Mouse (Mus musculus) MN1 (cell line): Measurements from ENCODE around the gene Hic2.

Experiments used
- DNase-seq: peaks from one replicate; pipeline ENCODE4 v3.0.0-alpha.2; 2016; ENCODE audit warnings: low spot score

Gene Hic2

DNA sequence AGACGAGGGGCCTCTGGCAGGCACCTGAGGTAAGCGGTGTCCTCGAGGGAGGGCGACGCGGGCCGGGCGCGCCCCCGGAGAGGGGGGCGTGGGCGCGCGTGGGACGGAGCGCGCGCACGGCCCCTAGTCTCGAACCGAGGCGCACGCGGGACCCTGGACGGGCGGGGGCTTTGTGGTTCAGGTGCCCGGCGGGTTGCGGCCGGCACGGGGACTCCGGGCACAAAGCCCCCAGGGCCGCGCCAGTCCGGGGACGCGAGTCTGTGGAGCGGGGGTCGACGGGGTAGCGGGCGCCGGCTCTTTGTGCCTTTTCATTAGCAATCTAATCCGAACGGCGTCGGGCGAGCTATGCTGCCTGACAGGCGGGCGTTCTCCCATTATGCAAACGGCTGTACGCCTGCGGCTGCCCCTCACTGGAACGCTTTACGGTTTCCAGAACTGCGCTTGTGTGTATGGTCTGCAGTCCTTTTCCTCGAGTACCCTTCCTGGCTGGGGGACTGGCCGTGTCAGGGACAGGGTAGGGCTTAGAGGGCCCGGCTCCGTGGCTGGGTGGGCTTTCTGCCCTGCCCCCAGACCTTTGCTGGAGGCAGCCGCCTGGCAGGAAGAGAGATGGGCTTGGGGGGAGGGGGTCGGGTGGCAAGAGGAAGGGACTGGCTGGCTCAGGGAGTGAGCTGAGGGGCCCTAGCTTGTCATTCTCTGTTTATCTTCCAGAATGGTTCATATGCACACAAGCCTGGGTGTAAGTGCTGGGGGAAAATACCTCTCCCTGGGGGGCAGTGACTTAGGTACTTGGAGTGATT lies 528 bp downstream of the Hic2 start:
- DNase-seq, result peak; percentile 71

DNA sequence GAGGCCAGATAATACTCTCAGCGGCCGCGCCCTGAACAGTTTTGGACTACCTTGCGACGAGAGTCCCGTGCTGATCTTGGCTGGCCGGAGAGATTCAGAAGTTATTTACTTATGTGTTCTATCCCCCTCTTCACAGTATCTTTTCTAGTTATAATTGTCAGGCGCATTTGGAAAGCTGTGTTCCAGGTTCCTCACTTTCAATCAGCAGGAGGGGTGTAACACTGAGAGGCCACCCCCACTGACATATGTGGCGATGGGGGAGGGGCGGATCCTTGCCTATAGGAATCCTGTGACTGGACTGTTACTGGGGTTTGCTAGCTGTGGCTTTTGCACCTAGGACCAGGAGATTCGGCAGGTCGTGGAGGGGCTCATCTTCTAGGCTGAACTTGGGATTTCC lies 1.1 kb downstream of the Hic2 start:
- DNase-seq, result peak; percentile 50

DNA sequence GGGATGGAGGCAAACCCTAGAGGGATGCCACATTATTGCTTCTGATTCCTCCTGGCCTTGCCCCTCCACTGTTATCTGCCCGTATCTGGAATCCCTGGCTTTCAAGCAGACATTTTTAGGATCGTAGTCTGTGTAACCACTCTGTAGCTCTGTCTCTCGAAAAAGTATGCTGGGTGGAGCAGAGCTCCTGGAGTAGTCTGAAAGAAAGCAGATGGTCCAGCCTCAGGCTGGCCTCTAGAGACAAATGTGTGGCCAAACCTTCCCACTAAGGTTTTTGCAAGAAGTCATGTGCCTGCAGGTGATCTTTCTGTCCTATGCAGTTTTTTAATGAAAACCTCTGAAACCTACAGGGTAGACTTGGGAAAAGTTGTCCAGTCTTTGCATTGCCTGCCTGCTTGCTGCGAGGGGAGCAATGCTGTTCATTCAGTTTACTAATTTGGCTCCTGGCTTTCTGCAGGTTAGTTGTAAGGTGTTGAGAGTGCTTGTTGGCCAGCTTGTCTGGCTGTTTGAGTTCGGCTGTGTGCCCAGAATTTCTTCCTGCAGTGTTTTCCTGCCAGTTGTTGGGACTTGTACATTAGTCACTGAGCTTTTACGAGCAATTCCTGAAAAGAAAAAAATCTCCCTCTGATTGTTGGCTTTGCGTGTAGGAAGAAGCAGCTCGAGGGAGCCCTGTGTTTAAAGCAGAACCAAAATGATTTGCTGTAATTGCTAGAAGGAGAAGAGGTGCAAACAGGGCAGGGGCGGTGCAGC lies 1.7 kb downstream of the Hic2 start:
- peak; percentile 36 for DNase-seq

DNA sequence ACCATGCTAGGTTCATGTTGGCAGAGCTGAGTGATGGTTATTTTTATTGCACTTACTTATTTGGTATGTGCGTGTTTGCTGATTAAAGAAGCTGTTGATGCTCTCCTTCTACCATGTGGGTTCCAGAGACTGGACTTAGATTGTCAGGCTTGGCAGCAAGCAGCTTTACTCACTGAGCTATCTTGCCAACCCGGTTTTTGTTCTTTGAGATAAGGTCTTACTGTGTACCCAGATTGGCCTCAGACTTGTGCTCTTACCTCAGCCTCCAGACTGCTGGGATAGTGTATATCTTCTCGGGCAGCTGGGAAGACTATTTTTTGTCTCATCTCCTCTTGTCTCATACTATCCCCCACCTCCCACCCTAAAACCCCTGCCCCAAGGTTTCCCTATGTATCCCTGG lies 4.3 kb downstream of the Hic2 start:
- DNase-seq, result no peak

DNA sequence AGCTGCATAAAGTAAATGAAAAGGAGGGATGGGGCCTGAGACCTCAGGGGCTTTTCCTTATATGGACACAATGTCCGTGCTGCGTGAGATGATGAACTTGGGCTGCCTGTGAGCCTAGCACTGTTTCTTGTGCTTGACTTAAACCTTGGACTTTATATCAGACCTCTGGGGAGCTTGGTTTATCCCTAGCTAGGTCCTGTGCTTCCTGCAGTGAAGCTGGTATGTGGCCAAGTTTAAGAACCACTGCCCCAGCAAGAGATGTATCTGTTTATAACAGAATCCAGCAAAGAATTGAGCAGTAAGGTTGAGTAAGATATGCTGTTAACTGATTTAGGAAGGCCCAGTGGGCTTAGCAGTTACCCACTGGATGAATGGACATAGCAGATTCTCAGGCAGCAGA lies 6.0 kb downstream of the Hic2 start:
- no peak for DNase-seq

DNA sequence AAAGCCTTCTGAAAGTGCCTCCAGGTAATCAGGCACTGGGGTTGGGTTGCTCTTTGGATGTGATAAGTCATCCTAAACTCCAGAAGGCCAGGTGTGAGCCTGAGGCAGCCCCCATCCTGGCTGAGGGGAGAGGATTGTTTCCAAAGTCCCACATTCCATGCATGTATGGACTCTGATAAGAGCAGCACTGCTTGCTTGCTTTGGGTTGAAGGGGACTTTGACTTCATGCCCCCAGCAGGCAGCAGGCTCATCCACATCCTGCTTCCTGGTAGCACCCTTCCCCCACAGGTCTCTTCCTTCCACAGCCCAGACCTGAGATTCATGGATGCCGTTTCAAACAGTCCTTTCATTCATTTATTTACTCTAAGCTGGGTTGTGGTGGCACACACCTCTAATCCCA lies 10.4 kb downstream of the Hic2 start:
- DNase-seq, result no peak

DNA sequence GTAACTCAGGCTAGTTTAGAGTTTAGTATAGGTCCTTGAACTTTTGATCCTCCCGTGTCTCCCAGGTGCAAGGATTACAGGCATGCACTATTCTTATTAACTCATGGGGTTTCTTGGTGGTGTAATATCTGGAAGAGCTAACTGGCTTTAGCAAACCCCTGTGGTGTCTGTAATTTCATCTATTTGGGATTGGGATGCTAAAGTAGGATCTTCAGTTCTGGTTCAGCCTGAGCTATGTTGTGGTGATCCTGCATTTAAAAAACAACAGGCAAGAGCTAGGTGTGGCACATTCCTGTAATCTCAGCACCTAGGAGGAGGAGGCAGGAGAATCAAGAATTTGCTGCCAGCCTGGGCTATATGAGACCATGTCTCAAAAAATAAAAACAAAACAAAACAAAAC lies 11.6 kb downstream of the Hic2 start:
- DNase-seq, result no peak

DNA sequence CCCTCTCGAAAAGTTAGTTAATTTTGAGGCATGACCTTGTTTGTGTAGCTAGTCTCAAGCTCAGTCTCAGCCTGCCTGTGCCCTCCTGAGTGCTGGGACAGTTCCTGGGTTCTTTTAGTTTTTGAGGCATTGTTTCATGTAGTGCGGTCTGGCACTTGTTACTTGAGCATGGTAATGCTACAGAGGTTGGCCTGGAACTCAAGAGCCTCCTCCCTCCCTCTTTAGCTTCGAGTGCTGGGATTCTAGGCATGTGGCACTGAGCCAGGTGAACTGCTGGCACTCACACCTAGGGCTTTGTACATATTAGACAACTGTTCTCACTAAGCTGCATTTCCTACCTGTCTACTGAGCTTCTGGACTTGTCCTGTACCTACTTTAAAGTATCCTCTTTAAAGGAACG lies 14.4 kb downstream of the Hic2 start:
- DNase-seq, result no peak

DNA sequence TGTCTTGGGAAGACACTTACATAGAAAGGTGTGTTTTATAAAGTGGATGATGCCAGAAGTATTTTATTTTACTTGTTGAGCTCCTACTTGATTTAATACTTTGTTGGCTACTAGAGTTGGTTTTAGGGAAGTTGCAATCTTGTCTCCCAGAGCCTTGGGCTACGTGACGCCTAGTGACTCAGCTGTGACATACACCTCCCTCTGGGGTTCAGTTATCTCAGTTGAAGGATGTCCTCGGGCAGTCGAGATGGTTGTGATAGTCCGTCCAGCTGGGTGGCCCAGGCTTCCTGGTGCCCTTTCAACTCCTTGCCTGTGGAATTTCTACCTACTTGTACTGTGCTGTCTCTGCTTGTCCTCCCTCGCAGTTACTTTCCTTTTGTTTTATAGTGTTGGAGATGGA lies 15.8 kb downstream of the Hic2 start:
- DNase-seq, result no peak

DNA sequence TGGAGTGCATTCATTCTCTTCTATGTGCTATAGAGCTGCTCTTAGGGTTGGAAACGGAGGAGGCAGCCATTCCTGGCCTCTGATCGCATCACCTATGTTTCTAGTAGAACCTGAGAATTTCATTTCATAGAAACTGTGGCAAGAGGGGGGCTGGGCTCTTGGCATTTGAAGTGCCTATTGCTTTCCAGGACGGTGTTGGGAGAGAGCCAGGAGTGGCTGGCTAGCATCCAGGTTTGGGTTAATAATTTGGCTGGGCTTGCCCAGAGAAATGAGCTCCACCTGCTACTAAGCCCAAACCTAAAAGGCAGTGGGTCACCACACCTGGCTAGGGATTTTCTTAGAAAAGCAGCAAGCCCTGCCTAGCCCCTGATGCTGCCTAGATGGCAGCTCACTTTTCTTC lies 18.2 kb downstream of the Hic2 start:
- DNase-seq, result peak; percentile 59

DNA sequence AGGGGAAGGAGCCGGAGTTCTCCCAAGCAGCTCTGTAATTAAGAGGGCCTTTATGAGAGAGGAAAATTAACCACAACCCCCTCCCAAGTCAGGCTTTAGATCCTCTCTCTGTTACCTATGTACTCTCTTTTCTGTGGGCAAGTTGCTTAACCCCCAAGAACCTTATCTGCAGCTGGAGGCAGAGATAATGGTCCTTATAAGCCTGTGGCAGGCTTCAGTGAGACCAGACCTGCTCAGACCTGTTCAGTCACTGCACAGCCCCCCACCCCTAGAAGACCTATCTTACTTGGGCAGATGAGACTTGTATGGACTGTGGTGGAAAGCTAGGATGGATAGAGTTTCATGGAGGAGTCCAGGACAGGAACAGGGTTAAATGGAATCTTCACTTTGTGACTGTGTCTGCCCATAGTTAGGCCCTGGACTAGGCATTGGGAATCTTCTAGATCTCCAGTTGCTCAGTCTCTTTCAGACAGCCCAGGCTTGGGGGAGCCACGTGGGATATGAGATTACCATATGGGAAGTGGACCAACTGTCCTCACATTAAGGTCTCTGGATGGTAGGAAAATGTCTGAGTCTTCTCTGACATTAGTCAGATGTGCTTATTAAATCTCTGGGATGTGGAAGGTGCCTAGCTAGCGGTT lies 18.8 kb downstream of the Hic2 start:
- no peak for DNase-seq

DNA sequence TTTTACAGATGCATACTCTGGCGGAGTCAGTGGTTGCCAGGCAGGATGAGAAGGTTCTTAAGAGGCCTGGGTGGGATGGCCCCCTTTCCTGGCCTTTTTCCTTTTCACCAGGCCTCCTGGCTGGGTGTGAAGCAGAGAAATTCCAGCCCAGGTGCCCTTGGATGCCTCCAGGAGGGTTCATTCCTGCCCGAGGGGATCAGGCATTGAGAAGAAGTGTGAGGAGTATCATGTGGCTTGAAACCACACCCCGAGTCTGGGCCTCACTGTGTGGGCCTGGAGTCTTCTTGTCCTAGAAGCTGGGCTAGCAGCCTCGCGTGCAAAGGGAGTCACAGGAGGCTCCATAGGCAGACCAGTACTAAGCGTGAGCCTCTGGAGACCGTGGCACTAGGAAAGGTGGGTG lies 19.5 kb downstream of the Hic2 start:
- DNase-seq, result no peak

DNA sequence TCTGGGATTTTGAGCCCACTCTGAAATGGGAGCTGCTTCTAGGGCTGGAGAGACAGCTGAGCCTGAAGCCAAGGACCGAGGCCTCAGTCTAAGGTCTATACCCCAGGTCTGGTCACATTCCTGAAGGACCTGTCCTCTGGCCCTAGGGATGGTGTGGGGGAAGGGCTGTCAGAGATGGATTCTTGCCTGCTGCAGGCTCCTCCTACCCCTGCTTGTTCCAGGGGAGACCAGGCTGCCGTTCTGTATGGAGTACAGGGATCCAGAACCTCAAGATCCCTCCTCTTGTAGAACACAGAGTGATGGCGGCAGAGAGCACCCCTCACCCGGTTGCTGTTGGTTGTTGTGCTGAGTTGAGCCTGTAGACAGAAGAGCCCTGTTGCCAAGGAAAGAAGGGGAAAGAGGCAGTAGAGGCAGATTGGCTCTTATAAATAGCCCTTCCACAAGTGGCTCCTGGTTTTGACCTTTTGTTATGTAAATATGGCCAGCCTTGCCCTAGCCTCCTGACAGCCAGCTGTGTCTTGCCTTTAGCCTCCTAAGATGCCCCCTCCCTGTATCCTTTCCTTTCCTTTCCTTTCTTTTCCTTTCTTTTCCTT lies 20.7 kb downstream of the Hic2 start:
- no peak for DNase-seq

DNA sequence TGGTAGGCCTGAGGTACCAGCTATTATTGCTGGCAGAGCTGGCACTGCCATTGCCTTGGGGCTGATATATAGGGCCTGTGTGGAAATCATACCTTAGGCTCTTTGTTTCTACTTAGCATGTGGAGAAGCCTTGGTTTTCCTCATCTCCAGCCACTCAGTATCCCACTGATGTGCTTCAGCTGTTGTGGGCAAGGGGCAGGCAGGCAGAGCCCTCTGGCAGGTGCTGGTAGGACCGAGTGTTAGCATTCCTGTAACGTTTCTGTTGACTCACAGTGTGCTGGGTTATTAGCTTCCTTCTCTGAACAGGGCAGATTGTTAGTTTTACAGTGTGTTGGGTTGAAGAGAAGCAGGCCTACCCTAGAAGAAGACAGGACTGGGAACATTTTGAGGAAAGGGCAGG lies 21.9 kb downstream of the Hic2 start:
- DNase-seq, result no peak

DNA sequence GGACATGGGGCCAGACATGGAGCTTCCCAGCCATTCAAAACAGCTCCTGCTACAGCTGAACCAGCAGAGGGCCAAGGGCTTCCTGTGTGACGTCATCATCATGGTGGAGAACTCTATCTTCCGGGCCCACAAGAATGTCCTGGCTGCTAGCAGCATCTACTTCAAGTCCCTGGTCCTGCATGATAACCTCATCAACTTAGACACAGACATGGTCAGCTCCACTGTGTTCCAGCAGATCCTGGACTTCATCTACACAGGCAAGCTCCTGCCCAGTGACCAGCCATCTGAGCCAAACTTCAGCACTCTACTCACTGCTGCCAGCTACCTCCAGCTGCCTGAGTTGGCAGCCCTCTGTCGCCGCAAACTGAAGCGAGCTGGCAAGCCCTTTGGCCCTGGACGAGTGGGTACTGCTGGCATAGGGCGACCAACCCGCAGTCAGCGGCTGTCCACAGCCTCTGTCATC lies 24.0 kb downstream of the Hic2 start:
- DNase-seq, result no peak

DNA sequence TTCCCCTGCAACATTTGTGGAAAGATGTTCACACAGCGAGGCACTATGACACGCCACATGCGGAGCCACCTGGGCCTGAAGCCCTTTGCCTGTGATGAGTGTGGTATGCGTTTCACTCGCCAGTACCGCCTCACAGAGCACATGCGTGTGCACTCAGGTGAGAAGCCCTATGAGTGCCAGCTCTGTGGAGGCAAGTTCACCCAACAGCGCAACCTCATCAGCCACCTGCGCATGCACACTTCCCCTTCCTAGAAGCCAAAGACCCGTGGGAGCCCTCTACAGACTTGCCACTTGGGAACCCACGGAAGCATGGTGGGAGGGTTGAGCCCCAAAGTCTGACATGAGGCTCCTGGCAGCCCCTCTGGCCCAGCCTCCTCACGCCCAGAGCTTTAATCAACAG lies 25.5 kb downstream of the Hic2 start:
- no peak for DNase-seq

DNA sequence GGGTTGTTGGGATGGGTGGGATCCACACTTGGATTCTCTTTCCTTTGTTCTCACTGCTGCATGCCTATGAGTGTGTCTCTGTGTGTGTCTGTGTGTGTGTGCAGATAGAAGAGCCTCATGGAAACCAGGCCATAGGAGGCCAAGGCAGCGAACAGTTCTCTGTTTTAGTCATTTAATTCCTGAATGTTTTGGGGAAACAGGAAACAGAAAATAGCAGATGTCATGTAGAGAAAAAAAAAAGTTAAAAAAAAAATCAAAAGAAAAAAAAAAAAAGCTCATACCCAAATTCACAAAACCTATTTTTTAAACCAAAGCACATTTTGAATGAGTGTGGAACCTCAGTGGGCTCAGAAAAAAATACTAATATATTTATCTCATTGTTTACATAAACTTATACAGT lies 28.0 kb downstream of the Hic2 start:
- DNase-seq, result no peak

DNA sequence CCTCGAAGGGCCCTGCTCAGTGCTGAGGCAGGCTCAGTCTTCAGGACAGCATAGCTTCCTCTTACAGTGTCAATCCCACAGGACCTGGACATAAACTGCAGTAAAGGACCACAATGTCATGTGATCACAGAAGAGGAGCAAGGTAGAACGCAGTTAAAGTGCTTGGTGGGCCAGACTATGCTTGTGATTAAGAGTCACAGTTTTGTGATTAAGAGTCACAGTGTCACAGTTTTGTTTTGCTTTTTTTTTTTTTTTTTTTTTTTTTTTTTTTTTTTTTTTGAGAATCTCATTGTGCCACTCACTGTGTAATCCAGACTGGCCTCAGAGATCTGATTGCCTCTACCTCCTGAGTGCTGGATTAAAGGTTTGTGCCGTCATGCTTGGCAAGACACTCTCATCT lies 32.7 kb downstream of the Hic2 start:
- DNase-seq, result no peak

DNA sequence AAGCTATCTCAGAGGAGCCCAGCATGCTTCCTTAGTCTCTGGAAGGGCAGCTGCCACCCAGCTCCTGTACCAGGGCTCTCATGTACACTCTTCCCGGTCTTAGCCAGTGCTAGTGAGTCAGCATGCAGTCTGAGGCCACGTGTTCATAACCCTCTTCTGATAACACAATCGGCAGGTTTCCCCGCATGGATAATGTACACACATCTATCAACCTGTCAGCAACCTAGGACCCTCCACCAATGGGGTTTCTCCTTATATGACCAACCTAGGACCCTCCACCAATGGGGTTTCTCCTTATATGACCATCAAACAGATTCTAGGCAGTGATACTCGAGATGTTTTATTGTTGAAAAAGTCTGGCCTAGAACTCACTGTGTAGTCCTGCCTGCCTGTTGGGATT lies 34.6 kb downstream of the Hic2 start:
- DNase-seq, result no peak

DNA sequence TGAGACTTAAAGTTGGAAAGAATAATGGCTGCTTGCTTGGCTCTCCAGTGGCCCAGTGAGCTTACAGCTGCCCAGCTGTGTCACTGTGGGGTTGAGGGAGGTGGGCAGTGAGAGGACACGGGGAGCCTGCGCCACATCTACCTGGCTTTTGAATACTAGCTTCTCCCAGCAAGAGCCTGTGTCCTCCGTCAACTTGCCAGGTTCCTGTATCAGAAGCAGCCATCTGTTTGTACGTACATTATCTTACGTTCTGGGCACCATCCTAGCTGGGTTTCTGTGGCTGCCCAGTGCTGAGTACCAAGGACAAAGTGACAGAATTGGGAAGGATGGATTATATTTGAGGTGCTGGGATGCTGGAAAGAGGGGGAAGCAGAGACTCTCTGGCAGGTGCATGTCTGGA lies 36.5 kb downstream of the Hic2 start:
- no peak for DNase-seq

DNA sequence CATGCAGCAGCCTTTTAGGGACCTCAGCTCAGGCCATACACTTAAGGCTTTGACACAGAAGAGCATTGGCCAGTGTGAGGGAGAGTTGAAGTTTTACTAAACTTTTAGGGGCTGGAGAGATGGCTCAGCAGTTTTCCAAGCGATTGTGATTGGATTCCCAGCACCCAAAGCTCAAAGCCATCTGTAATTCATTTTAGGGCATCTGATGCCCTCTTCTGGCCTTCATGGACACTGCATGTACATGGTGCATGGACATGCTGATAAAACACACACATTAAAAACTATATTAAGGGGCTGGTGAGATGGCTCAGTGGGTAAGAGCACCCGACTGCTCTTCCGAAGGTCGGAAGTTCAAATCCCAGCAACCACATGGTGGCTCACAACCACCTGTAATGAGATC lies 37.8 kb downstream of the Hic2 start:
- no peak for DNase-seq

DNA sequence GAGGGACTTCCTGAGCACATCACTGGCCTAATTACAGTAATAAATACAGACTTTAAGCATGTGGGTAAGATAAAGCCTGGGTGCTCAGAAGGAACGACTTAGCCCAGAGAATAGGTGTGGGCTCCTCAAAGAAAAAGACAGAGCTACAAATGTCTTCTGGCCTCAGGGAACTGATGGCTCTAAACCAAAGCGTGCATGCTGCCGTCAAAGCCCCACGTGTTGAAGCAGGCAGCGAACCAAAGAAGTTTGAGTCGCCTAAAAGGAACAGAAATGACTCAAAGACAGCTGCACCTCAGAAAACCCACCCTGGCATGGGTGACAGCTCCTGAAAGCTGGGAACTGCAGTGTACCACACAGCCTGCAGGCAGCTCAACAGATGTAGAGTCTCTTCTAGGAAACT lies 38.5 kb downstream of the Hic2 start:
- no peak for DNase-seq

DNA sequence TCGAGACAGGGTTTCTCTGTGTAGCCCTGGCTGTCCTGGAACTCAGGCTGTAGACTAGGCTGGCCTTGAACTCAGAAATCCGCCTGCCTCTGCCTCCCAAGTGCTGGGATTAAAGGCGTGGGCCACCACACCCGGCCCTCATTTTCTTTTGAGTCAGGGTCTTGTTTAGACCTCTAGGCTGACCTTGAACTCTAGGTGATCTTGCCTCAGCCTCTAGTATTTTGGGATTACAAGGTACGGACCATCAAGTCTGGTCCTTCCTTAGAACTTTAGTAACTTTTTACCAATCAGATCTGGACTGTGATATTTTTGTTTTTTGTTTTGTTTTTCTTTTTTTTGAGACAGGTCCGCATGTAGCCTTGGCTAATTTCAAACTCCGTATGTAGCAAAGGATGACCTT lies 42.3 kb downstream of the Hic2 start, which contains the start of gene Tmem191c:
Tmem191c (plus strand) TSS at position 357 of the 400 bp plus-strand sequence.
- DNase-seq, result no peak
